Mouse (Mus musculus) lung, adult 2 months (tissue): ENCODE measurements around the gene Tmem260. TPM values are rescaled to one million over a fixed set of nuclear protein-coding genes. Genes with fewer than 3 reads are reported as not detected.

Source experiments
- DNase-seq: peaks from one replicate; pipeline ENCODE4 v3.0.0; 2022
- H3K4me1 ChIP-seq: fragments of 200-500 bp; 2 replicates; pipeline ENCODE4 v1.6.1; 2011; ENCODE audit warnings: low read length; ENCODE audit not compliant: control insufficient read depth, insufficient read depth
- H3K4me3 ChIP-seq: fragments of 200-500 bp; replicated peaks from 2 replicates; pipeline ENCODE3; 2011; ENCODE audit warnings: low read depth, mild to moderate bottlenecking, control low read depth, low read length; ENCODE audit errors: extremely low read depth
- CTCF ChIP-seq: fragments of 200-500 bp; IDR thresholded peaks from 2 replicates; pipeline ENCODE4 v1.5.1; 2011; ENCODE audit warnings: mild to moderate bottlenecking, low read length, control low read depth; ENCODE audit not compliant: insufficient read depth
- POLR2A ChIP-seq: fragments of 200-500 bp; IDR thresholded peaks from 2 replicates; pipeline ENCODE4 v1.6.1; 2011; ENCODE audit warnings: low read depth, mild to moderate bottlenecking, control low read depth, low read length, borderline replicate concordance; ENCODE audit errors: extremely low read depth
- WGBS: fragments of 180-500 bp; shearing (Covaris S2); methylation state at CpG from one replicate; pipeline ENCODE4 v1.1.7; 2018; 5-methylcytosine and 5-hydroxymethylcytosine counted together
- polyA plus RNA-seq: library from polyadenylated mRNA; depleted of rRNA; stranded (reverse); fragments of >200 nt; gene quantifications from 2 replicates; pipeline ENCODE4 v1.2.3, GENCODE M21; 2012; rRNA removed

Tmem260 gene
- polyA plus RNA-seq, 1 experiment = 15.7 TPM

DNA sequence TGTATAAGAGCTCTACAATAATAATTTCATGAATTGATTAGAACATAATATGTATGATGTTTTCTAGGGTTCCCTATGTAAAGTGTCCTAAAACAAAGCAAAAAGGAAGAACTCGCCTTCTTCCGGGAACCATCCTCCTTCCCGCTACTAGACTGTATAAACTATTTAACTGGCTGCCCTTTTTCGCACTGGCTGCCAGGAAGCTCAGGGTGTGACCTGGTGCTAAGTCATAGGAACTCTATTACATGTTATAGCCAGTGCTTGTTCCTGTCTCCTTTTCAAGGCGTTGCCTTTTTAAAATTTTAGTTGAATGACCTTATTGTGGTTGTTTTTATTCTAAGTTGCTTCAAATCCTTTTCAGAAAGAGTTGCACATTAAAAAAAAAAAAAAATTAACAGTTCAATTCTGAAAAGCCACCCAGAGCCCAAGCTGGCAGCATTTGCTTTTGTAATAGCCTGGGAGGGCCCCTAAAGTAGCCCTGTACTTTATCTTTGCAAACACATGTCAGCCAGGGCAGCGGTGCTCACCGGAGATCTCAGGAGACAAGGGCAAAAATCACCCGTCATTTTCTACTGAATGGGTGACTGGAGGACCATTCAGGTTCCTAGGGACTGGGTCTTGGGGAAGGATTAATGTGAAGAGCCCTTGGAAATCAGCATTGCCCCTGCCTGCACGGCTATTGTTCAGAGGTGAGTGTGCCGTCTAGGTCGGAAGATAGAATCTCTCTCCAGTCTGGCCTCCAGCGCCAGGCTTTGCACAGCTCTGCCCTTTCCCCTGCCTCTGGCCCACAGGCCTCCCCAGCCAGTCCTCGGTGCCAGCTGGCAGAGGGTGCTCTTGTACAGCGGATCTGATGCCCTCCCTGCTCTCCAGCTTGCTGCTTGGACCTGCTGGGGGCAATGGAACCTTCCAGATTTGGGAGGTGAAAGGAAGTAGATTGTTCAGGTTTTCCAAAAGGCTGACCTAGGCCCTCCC lies 92.2 kb downstream of the Tmem260 start:
- no peak for DNase-seq
- 59% methylated on average over 14 of the region's 14 CpGs for WGBS
- no peak overlapping the region for H3K4me3 ChIP-seq
- no peaks in the 10 kb centered on the region for H3K4me1 ChIP-seq
- no peak for TF ChIP-seq POLR2A

DNA sequence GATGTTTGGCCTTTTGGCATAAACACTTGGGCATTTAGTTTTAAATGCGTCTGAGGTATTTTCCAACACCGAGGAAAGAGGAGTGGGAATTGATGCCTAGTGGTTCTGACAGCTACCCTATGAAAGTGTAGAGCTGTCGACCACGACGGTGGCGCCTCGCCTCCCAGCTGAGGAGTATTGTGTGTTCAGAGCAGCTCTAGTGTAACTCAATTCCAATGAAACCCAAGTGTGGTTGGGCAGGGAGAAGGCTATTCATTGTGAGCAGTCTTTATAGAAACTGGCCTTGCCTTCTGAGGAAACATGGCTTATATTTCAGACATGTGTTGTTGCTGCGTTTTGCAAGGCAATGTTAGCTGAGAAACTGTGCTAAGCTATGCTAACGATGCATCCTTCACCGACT lies 99.2 kb downstream of the Tmem260 start:
- Histone ChIP-seq H3K4me3 (no peak overlapping the region), H3K4me1 (no peaks in the 10 kb centered on the region)
- WGBS = 77% methylated on average over 10 of the region's 10 CpGs
- DNase-seq = no peak
- no peak for TF ChIP-seq POLR2A
- TF ChIP-seq CTCF = no peak

DNA sequence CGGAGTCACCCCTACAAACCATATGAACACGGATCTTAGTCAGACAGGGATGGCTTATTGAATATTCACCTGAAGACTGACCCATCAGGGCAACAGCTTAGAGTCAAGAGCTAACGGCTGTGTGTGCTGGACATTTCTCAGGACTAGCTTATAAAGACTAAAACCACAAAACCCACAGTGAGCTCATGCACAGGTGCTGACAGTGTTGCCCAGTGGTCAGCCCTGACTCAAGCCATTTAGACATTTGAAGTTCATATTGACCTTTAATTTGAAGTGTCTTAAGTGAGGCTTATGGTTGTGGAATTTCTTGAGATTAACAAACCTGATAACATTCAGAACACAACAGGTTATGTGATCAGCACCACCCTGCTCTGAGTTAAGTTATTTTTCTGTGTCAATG lies 100.1 kb downstream of the Tmem260 start:
- WGBS = 87% methylated on average over 3 of the region's 3 CpGs
- DNase-seq = no peak
- H3K4me3 ChIP-seq = no peak overlapping the region
- no peaks in the 10 kb centered on the region for H3K4me1 ChIP-seq
- no peak for TF ChIP-seq POLR2A
- TF ChIP-seq CTCF = no peak

DNA sequence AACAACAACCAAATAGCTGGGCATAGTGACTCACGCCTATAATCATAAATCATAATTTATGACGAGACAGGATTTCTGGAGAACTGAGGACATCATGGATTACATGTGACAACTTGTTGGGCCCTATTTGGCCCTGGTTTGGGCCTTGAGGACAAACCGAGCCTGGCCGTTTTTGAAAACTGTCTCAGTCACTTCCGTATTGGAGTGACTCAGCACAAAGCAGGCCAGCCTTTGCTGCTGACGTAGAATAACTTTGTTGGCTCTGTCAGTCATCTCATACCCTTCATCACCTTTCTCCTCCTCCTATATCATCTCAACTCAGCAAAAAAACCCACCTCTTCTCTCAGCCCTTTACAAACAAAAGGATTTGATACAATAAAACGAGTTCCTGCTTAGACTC lies 103.8 kb downstream of the Tmem260 start:
- DNase-seq = no peak
- H3K4me3 ChIP-seq = no peak overlapping the region
- H3K4me1 ChIP-seq = no peaks in the 10 kb centered on the region
- TF ChIP-seq POLR2A (no peak), CTCF (no peak)
- WGBS = 70% methylated on average over 7 of the region's 7 CpGs

DNA sequence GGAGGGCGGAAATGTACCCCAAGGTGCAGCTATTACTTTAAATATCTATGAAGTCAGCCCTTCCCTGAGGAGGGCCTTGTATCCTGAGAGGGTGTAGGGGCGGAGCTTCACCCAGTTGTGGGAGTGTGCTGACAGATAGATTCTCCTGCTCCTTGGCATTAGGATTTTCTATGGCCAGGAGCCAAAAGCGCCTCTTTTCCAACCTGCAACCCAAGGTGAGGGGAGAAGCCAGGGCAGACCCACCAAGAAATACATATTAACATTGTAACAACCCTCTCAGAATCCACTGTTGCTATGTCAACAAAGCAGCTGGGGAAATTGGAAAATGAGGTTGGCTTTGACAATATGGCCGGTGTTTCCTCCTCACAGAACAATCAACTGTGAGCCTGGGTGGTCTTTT lies 107.3 kb downstream of the Tmem260 start:
- H3K4me3 ChIP-seq = no peak overlapping the region
- WGBS = 68% methylated on average over 4 of the region's 4 CpGs
- DNase-seq = no peak
- TF ChIP-seq POLR2A (no peak), CTCF (no peak)
- no peaks in the 10 kb centered on the region for H3K4me1 ChIP-seq

DNA sequence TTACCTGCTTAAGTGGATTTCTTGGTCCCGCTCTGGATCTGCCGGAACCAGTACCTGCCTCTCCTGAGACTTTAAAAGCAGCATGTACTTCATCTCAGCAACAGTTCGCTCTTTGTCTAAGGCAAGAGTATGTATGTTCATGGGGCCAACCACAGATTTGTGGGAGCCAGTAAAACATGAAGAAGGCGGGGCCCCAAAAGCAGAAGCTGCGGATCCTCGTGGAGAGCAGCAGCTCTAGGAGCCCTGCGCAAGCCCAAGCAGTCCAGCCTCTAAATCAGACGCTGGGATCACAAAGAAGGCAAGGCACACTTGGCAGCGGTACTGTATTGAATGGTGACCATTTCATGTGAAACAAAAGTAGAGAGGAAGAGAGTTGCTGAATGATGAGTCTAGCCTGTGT lies 107.8 kb downstream of the Tmem260 start:
- Histone ChIP-seq H3K4me1 (no peaks in the 10 kb centered on the region), H3K4me3 (no peak overlapping the region)
- 71% methylated on average over 9 of the region's 9 CpGs for WGBS
- TF ChIP-seq CTCF (no peak), POLR2A (no peak)
- no peak for DNase-seq

DNA sequence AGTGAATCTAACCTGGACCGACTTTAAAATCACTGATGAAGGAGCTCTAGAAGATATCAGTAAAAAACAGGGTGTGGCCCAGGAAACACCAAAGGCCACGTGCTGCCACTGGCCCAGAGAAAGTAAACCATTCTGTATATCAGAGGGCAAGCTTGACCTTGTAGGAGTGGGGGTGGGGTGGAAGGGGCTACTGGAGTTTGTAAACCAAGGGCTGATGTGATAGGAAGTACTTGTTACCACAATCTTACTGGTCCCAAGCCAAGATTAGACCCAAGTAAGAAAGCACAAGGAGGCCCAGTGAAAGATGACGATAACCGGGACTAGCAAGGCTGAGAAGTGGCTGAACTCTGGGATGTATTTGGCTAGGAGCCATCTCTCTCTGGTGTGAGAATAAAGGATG lies 113.1 kb downstream of the Tmem260 start:
- TF ChIP-seq CTCF (no peak), POLR2A (no peak)
- 39% methylated on average over 4 of the region's 4 CpGs for WGBS

DNA sequence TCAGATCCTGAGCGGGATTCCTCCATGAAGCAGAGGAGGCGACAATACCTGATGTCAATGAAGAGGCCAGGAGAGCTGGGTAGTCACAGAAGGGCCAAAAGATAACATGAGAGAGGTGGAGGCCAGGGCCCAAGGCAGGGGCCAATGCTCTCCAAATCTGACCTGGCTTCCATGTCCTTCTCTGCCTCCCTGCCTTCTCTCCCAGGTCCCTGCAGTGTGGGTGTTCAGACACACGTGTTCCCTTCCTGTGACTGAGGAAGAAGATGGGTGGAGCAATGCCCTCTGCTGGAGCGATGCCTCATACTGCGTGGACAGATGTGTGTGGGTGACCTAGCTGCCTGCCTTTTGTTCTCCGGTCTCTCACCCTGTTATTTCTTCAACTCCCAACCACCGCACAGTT lies 113.8 kb downstream of the Tmem260 start:
- Histone ChIP-seq H3K4me1 (no peaks in the 10 kb centered on the region), H3K4me3 (no peak overlapping the region)
- 62% methylated on average over 7 of the region's 7 CpGs for WGBS
- DNase-seq = no peak
- TF ChIP-seq POLR2A = no peak
- TF ChIP-seq CTCF = no peak

More for the DNA sequence above, 113.1 kb downstream of the Tmem260 start:
- Histone ChIP-seq H3K4me1 (no peaks in the 10 kb centered on the region), H3K4me3 (no peak overlapping the region)
- DNase-seq = no peak

DNA sequence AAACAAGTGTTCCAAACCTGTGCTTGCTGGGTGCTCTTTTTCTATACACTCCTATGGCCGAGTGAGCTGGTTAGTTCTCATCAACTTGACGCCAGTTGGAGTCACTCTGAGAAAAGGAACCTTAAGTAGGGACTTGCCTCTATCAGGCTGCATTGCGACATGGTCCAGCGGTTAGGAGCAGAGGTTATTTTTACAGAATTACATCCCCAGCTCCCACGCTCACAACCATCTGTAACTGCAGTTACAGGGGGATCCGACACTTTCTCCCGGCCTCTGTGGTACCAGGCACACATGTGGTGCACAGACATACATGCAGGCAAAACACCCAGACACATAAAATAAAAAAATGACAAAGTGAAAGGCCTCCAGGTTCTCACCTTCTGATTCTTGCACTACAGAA lies 120.7 kb downstream of the Tmem260 start:
- H3K4me3 ChIP-seq = no peak overlapping the region
- H3K4me1 ChIP-seq = no peaks in the 10 kb centered on the region
- WGBS = 78% methylated on average over 7 of the region's 7 CpGs
- DNase-seq = no peak
- TF ChIP-seq CTCF (no peak), POLR2A (no peak)

Other genes starting within 250 kb of the Tmem260 start
- not detected in 2 replicates for gene Otx2, start 227.7 kb downstream of the Tmem260 start, polyA plus RNA-seq